Mouse (Mus musculus) stomach, postnatal 0 days (tissue): ENCODE measurements around the gene Zfp454.

Source experiments
- CTCF ChIP-seq: IDR thresholded peaks from 2 replicates; pipeline ENCODE4 v1.5.1; 2016; ENCODE audit warnings: antibody characterized with exemption, low read depth, mild to moderate bottlenecking, moderate library complexity
- EP300 ChIP-seq: optimal IDR thresholded peaks from 2 replicates; pipeline ENCODE3; 2016; ENCODE audit warnings: antibody characterized with exemption

- no peak for TF ChIP-seq CTCF
- no peak for TF ChIP-seq EP300
Measured at GRCm38 (mm10) chr11:50848520-50849137, 38.8 kb downstream of the Zfp454 start.
